Mouse (Mus musculus) embryo, embryonic 10 days (tissue): ENCODE data around the gene Ugt1a6b.
A peak's percentile ranks its signal among the peaks of the same experiment; 100 is the strongest.
"Not testable (repeated sequence)": the region's sequence is repeated elsewhere in the genome, so short reads cannot be mapped to it uniquely, and the experiment has no call there.

Experiments
- DNase-seq: peaks from one replicate; pipeline ENCODE4 v3.0.0-alpha.2; 2015; ENCODE audit warnings: low spot score

The Ugt1a6b gene

DNA sequence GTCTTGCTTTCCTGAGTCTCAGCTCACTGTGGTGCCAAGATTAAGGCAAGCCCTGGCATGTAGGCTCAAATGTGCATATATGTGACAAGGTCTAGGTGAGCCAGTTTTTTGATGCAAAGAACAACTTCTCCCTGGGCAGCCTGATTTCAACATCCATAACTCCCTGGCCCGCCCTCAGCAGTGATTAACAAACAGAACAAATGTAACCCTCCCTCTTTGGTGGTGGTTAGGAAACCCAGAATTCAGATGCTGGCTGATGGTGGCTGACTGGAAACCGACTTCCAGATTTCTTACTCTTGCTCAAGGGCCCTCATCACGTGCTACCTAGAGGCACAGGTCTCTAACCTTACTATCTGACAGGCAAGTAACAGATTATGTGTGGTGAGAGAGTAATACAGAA lies at the start of gene Ugt1a6b:
Ugt1a6b (plus strand) TSS at position 234 of the 400 bp plus-strand sequence.
- not testable (repeated sequence) for DNase-seq

DNA sequence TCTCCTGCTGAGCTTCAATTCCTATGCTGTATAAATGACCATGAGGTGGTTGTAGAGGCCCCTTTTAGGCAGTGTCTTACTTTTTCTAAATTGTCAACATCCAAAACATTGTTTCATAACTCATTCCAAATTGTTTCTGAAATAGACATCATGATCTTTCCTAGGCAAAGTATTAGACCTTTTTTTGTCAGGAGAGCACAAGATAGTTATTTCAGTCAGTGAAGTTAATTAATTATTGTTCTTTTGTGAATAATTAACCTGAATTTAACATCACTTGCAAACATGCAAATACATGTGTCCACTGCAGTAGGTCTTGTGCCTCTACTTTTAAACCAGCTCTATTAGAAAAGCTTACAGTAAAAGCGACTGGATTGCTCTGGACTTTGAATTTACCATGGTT lies 48.0 kb upstream of the Ugt1a6b start, which contains the start of gene Ugt1a10:
Ugt1a10 (plus strand) TSS at position 301 of the 400 bp plus-strand sequence.
- no peak for DNase-seq

DNA sequence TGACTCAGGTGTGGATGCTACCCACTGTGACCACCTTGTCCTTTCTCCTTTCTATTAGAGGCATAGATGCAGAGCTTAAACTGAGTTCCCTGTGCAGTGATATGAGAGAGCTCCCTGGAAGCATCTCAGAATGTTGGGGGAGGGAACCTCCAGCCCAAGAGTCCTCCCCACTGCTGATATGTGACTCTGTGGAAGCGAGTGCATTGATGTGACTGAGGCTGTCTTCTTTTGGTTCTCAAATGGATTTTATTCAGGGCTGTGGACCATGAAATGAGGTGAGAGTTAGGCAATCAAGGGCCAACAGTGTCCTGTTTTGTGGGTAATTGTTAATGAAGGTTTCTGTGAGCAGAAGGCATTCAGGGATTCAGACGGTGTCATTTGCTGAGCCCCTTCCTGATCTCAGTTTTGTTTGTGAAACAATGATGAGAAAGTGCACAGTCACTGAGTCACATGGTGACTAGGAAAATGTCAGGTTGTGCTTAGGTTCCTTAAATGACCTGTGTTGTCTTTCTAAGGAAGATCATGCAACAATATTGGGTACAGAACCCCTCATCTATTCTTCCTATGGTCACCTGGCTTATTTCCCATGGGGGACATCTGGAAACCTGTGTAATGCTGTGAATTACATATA lies 36.5 kb upstream of the Ugt1a6b start:
- DNase-seq = not testable (repeated sequence)

DNA sequence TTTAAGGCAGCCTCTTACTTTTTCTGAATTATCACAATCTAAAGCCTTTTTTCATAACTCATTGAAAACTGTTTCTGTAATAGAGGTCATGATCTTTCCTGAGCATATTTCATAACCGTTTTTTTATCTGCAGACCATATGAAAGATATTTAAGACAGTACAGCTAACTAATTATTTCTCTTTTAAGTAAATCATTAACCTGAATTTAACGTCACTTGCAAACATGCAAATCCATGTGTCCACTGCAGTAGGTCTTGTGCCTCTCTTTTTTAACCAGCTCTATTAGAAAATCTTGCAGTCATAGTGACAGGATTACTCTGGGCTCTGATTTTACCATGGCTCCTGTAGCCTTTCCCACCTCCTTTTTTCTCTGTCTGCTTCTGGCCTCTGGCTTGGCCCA lies 32.6 kb upstream of the Ugt1a6b start, which contains the start of gene Ugt1a9:
Ugt1a9 (plus strand) TSS at position 306 of the 400 bp plus-strand sequence.
- DNase-seq = no peak

DNA sequence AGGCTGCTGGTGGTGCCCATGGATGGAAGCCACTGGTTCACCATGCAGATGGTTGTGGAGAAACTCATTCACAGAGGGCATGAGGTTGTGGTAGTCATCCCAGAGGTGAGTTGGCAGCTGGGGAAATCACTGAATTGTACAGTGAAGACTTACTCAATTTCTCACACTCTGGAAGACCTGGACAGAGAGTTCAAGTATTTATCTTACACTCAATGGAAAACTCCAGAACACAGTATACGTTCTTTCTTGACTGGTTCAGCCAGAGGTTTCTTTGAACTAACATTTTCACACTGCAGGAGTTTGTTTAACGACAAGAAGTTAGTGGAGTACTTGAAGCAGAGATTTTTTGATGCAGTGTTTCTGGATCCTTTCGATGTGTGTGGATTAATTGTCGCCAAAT lies 32.1 kb upstream of the Ugt1a6b start:
- DNase-seq = no peak

DNA sequence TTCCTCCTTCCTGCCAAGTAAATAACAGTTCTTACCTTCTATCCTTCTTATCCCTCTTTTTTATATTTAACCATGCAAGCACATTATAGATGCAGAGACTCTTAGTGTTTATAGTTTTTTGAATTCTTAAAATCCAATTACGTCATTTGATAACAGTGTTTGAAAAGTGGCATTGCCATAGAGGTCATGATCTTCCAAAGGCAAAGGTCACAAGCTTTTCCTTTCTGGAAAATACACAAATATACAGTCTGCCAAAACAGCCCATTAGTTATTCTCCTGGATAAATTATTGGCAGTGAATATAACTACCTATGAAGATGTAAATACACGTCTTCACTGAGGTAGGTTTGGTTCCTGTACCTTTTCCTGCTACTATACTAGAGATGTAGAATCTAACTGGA lies 28.6 kb upstream of the Ugt1a6b start:
- no peak for DNase-seq

DNA sequence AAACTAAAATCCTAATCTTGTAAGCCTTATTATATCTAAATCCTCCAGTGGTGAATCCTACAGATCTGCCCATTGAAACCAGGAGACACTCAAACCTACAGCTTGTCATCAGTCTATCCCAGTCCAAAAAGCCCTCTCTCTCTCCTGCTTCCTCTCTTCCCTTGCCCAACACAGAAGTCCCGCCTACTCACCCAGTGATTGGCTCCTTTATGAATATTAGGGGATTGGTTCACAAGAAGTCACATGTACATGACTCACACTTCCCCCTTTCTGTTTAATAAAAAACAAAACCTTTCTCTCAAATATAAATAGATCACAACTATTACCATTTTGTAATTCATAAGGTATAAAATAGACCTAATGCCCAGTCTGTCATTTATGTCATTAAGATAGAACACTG lies 25.9 kb upstream of the Ugt1a6b start:
- DNase-seq = no peak

DNA sequence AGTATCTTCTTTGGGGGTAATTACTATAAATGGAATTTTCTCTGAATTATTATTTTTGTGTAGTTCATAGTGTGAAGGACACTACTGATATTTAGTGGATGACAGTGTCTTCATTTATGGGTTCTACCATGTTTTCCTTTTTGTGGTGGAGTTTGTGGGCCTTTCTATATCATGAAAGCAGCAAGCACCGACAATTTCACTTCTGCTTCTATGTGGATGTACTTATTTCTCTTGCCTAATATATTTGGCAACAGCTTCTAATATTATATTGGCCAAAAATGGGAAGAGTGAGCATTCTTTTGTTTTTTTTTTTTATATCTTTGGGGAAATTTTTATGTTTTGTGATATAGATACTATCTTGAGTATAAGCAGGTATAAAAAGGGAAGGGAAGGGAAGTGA lies 21.4 kb upstream of the Ugt1a6b start:
- DNase-seq = no peak

DNA sequence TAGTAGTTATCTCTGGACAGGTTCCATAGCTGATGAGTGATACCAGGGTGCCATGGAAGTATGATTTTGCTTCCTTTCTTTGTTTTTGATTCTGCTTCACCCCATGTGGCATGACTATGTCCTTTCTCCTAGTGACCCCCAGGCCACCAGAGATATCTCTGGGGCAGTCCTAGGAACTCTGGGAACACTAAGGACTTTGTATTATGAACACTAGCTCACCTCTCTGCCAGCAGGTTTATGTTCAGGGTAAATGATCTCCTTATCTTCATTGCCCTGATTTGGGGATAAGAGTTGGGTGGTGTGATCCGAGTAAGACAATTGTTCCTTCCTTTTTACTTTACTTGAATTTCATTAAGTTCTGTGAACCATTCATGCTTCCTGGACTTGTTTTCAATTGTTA lies 16.9 kb upstream of the Ugt1a6b start:
- DNase-seq = no peak

DNA sequence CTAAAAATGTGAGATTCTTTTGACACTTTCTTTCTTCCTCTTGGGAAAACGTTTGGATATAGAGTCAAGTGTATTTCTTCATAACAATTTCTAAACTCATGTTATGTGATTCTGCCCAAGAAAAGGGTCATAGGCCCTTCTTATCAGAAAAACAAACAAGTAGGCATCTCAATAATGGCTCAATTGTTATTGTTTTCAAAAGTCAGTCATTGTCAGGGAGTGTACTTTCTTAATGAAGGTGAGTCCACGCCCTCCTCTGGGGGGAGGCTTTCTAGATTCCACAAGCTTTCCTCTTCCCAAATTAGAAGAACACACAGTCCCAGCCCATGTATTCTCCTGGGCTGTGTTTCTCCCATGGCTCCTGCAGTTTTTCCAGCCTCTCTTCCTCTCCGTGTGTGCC lies 15.5 kb upstream of the Ugt1a6b start, which contains the start of gene Ugt1a8:
Ugt1a8 (plus strand) TSS at position 301 of the 400 bp plus-strand sequence.
- DNase-seq = no peak

DNA sequence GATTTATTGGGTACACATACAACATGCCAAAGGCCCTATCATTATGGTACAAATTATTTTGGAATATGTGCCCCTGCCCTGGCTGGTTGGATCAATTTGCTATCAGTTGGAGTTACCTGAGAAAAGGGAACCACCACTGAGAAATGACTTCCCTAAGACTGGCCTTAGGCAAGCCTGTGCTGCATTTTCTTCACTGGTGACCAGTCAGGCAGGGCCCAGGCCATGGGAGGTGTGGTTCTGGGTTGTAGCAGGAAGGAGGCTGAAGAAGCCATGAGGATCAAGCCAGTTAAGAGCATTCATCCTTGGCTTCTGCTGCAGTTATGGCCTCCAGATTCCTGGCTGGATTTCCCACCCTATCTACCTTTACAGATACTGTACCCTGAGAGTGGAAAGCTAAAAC lies 10.7 kb upstream of the Ugt1a6b start:
- DNase-seq = no peak

DNA sequence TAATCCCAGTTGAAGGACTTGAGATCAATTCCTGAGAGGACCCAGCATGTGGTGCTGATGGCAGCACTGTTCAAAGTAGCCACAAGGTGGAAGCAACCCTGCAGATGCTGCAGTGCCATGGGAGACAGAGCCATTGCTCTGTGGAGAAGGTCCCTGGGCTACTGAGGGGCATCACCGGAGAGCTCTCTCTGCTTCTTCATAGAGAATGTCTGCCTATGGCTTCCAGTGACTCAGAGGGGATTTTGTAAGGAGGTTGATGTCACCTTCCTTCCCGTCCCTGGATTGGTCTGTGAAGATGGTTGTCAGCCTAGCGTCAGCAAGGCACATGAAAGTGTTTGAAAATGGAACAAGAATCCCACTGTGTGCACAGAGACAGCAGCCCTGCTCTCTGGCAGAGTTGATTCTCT lies 8.8 kb upstream of the Ugt1a6b start:
- DNase-seq = peak; percentile 31

DNA sequence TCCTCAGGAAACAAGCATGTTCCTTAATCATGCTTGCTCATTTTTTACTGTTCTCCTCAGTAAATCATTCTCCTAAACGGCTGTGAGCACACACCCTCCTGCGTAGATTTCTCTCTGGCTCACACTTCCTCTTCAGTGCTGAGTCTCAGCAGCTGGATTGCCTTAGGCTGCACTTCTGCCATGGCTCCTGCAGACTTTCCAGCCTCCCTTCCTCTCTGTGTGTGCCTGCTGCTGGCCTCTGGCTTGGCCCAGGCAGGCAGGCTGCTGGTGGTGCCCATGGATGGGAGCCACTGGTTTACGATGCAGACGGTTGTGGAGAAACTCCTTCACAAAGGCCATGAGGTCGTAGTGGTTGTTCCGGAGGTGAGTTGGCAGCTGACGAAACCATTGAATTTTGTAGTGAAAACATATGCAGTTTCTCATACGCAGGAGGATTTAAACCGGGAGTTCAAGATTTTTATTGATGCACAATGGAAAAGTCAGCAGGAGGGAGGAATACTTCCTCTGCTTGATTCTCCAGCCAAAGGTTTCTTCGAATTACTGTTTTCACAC lies 8.0 kb upstream of the Ugt1a6b start, which contains the start of gene Ugt1a7c:
Ugt1a7c (plus strand) TSS at position 122 of the 552 bp plus-strand sequence.
- peak; percentile 32 for DNase-seq

DNA sequence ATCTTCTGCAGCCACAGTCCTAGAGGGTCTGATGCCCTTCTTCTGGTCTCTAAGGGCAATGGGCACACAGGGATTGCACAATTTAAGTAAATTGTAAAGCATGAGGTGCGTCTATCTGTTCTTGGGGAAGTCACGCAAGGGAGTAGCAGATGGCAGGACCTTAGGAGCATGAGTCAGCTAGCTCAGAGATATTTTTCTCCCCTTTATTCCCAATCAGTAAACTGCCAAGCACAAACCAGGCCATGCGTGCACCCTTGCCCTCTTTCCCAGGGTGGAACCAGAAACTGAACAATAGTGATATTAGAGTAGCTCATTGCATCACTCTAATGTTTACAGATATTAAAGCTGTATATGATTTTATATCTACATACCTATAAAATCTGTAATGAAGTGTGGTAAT lies 4.5 kb upstream of the Ugt1a6b start:
- not testable (repeated sequence) for DNase-seq

DNA sequence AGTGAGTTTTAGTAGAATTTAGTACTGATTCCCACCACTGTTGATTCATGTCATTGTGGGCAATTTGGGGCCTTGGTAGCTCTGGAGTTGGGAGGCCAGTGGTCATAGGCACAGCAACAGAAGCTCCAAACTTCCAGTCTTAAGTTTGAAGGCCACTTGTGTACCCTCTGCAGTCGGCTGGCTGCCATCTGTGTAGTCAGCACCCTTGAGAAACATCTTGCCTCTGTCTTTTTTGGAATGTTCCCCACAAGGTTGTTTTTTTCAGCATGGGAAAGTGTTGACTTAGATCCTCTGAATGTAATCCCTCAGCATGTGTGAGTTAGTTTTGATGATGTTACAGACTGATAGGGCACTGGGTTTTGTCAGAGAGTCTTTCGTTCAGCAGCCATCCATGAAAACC lies 3.4 kb upstream of the Ugt1a6b start:
- not testable (repeated sequence) for DNase-seq

DNA sequence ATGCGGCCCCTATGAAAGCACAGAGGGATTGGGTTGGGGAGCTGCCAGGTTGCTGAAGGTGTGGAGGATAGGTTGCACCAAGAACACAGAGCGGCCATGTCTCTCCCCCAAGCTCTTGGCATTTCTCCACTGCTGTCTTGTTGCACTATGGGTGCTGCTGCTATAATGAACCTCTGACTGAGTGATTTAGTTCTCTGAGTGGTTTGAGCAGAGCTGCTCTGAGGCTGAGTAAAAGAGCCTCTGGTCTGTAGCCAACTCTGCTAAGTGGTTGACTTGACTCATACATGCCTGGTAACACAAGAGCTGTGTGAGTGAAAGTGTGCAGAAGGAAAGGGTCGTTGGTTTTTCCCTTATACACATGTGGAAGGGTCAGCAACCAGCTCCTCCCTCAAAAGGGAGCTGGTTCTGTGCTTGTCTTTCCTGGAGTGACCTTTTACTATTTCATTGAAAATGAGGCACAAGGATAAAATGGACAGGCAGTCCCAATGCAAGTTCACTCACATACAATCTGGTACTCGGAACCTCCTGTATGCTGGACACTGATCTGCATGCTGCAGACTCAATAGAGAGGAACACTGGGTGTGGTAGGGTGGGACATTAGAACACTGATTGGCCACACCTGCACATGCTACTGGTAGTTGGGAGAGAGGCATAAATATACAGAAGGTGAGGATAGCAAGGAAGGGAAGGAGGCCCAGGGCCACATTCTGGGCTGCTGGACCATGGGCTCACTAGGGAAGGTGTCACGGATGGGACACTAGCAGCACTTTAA lies 831 bp downstream of the Ugt1a6b start:
- DNase-seq = not testable (repeated sequence)

DNA sequence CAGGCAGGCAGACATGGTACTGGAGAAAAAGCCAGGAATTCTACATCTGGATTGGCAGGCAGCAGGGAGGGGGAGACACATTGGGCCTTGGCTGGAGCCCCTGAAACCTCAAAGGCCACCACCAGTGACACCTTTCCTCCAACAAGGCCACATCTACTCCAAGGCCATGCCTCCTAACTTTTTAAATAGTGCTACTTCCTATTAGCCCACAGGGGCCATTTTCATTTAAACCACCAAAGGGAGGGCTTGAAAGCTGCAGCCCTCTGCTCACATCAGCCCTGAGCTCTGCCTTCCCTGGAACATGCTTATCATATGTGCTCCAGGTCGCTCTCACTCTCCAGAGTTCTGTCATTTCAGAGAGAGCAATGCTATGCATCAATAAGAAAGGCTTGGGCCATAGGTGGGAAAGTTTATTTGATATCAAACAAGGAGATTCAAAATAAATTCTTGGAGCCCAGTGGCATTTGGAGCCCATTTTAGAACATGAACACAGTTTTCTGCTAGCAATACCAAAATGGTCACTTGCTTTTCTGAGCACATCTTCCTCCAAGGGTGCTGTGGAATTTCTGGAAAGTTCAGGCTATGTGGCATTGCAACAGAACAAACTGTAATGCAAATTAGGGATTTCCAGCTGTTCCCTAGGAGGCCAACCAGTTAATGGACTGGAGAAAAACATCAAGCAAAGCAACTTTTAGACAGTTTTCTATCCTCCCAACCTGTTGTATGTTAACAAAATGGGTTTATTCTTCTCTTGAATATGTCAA lies 1.8 kb downstream of the Ugt1a6b start:
- no peak for DNase-seq

DNA sequence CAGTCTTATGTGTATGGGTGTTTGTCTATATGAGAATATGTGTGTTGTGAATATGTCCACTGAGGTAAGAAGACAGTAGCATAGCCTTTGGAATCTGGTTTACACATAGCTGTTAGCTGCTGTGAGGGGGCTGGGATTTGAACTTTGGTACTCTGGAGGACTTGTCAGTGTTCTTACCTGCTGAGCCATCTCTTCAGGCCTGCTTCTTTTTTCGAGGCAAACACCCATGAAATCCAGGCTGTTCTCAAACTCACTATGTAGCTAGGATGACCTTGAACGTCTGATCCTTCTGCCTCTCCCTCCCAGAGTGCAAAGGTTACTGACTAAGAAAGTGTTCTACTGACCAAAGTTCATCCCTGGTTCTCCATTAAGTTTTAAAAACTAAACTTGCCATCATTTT lies 2.6 kb downstream of the Ugt1a6b start:
- no peak for DNase-seq

DNA sequence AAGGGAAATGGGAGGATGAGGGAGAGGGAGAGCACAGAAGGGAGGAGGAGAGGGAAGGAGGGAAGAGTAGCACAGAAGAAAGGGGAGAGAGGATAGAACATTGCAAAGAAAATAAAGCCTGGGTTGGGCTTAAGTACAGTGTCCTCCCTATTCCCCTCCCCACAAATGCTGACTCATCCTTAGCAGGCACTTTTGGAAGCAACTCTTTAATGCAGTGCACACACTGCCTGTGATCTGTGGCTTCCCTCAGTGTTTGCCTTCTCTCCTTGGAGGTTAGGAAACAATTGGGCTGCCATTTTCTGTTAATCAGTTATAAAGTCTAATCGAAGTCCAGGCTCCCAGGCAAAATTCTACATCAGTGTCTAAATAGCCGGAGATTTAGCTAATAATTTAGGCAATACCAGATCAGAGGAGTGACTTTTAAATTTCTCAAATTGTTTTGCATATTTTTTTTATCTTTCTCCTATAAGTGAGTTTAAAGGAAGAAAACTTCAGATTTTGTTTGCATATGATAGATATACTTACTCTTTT lies 6.0 kb downstream of the Ugt1a6b start:
- not testable (repeated sequence) for DNase-seq

DNA sequence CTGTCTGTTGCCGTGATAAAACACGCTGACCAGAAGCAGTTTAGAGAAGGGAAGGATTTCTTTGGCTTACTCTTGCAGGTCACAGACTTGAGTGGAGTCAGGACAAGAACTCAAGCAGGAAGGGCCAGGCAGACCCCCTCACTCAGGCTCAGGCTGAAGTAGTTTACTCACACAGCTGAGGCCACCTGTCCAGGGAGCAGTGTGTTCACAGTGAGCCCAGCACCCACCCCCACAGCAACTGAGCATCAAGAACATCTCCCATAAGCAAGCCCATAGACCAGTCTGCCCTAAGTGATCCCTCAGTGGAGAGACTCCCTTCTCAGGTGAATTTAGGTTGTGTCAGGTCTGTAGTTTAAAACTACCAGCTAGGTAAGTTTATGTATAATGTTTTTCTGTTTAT lies 6.6 kb downstream of the Ugt1a6b start:
- DNase-seq = not testable (repeated sequence)

DNA sequence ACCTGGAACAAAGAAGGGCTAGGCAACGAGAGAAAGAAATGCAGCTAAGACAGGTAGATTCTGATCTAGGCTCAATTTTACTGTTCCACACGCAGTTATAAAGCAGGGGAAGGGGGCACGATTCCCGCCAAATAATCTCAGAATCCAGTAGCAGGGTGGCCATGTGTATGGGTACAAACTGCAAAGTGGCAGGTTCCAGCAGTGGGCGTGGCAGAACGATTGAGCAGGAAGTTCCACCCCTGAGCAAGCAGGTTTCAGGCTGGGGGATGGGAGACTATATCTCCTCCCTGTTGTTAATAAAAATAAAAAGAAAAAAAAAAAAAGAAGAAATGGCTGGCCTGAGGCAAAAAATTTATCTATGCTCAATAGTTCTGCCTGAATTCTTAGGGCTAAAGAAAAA lies 9.7 kb downstream of the Ugt1a6b start:
- DNase-seq = not testable (repeated sequence)

DNA sequence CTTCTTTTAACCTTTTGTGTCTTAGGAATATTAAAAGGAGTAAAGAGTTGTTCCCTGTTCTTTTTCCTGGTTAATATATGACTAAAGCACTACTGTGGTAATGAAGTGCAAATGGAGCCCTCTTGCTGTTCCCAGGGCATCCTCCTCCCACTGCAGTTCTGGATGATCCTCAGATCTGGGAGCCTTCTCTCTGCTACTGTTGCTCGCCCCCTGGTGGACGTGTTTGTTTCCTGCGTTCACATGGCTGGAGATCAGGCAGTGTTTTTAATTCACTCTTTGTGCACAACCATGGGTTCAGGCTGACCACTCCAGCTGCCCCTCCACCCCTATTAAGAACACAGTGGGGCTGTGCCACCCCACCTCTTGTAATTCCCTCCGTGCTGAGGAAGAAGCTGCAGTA lies 17.5 kb downstream of the Ugt1a6b start:
- not testable (repeated sequence) for DNase-seq
